Mouse (Mus musculus) ES-Bruce4 (cell line): ENCODE results near the gene Hmgb3. TPM values are rescaled to one million over a fixed set of nuclear protein-coding genes. Genes with fewer than 3 reads are reported as not detected.
A peak's percentile ranks its signal among the peaks of the same experiment; 100 is the strongest.
"Not testable (repeated sequence)": the region's sequence is repeated elsewhere in the genome, so short reads cannot be mapped to it uniquely, and the experiment has no call there.

Source experiments
- H3K27ac ChIP-seq: 2 replicates; pipeline ENCODE4 v1.5.1; 2012; ENCODE audit warnings: low read length, inconsistent platforms; ENCODE audit not compliant: insufficient read depth
- H3K27me3 ChIP-seq: 2 replicates; pipeline ENCODE4 v1.6.1; 2012; ENCODE audit warnings: mild to moderate bottlenecking, low read length, inconsistent platforms; ENCODE audit not compliant: control insufficient read depth, poor library complexity, insufficient read depth, severe bottlenecking
- H3K36me3 ChIP-seq: 2 replicates; pipeline ENCODE4 v1.6.1; 2012; ENCODE audit warnings: inconsistent platforms, mild to moderate bottlenecking, low read length, moderate library complexity; ENCODE audit not compliant: control insufficient read depth, poor library complexity, insufficient read depth, severe bottlenecking
- H3K4me1 ChIP-seq: one replicate; pipeline ENCODE4 v1.8.1; 2011; ENCODE audit warnings: low read length; ENCODE audit not compliant: control insufficient read depth, insufficient read depth
- H3K4me3 ChIP-seq: 2 replicates; pipeline ENCODE4 v1.5.1; 2011; ENCODE audit warnings: low read depth, mild to moderate bottlenecking, low read length
- H3K9ac ChIP-seq: 2 replicates; pipeline ENCODE4 v1.6.1; 2012; ENCODE audit warnings: low read depth, mild to moderate bottlenecking, inconsistent platforms; ENCODE audit not compliant: poor library complexity, severe bottlenecking
- H3K9me3 ChIP-seq: replicated peaks from 2 replicates; pipeline ENCODE4 v1.6.1; 2012; ENCODE audit warnings: mild to moderate bottlenecking, low read length, inconsistent platforms; ENCODE audit not compliant: control insufficient read depth, poor library complexity, insufficient read depth, severe bottlenecking
- CTCF ChIP-seq: IDR thresholded peaks from one replicate; pipeline ENCODE4 v1.8.1; 2011; ENCODE audit warnings: low read depth, low read length
- EP300 ChIP-seq: IDR thresholded peaks from 2 replicates; pipeline ENCODE4 v1.6.1; 2011; ENCODE audit warnings: low read depth, low read length; ENCODE audit not compliant: insufficient read depth
- POLR2A ChIP-seq: IDR thresholded peaks from one replicate; pipeline ENCODE4 v1.8.1; 2011; ENCODE audit warnings: low read length; ENCODE audit not compliant: insufficient read depth
- polyA plus RNA-seq: library from polyadenylated mRNA; stranded (reverse); fragments of >200 nt; gene quantifications from 2 replicates; pipeline ENCODE4 v1.2.4, GENCODE M21; 2011; ENCODE audit warnings: low read depth; ENCODE audit not compliant: missing spikeins, insufficient read depth, insufficient read length

The Hmgb3 gene
- polyA plus RNA-seq = 62.3 and 72.2 TPM in 2 replicates

DNA sequence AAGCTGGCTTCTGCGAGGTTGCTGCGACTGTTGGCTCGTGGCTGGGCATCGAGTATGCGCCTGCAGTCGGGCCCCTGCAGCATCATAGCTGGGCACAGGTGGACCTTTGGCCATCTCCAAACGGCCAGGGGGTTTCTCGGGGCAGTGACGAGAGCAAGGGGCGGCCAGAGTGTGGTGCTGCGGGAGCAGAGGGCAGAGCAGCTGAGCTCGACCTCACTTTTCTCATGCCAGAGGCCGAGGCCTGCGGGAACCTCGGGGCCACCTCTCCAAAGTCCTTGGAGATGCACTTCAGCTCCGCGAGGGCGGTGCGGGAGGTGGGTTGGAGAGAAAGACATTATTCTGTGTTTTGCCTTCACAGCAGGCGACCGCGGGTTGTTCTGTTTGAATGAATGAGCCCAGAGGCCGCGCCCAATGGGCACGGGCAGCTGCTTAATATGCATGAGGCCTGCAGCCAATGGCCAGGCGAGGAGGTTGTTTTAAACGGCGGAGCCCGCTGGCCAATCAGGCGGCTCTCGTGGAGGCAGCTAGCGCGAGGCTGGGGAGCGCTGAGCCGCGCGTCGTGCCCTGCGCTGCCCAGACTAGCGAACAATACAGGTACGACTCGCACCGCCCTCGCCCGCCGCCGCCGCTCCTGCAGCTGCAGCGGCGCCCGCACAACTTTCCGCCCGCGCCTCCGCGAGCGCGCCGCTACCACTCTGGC is at the start of gene Hmgb3:
Gene Hmgb3, plus strand, starts transcription at position 504 of the 700 bp plus-strand sequence.
- Histone ChIP-seq H3K9me3 (no peaks in the 10 kb centered on the region), H3K9ac (peak within 1 kb of the TSS; percentile 82), H3K4me1 (peaks cover 2% of the 10 kb centered on the region), H3K27ac (no peak within 1 kb of the TSS), H3K27me3 (peaks cover 2% of the 10 kb centered on the region; the same call in 1 of the 2 replicates), H3K36me3 (no peaks in the 10 kb centered on the region), H3K4me3 (peak within 1 kb of the TSS; percentile 66)
- TF ChIP-seq POLR2A (no peak), EP300 (no peak), CTCF (no peak)

DNA sequence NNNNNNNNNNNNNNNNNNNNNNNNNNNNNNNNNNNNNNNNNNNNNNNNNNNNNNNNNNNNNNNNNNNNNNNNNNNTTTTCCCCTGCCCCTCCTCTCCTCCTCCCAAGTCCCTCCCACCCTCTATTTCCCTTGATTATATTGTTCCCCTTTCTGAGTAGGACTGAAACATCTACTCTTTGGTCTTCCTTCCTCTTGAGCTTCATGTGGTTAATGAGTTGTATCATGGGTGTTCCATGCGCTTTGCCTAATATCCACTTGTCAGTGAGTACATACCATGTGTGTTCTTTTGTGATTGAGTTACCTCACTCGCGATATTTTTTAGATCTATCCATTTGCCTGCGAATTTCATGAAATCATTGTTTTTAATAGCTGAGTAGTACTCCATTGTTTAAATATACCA is 49.1 kb upstream of the Hmgb3 start:
- not testable (repeated sequence) for H3K36me3 ChIP-seq, H3K4me1 ChIP-seq, H3K9ac ChIP-seq, H3K27me3 ChIP-seq, H3K27ac ChIP-seq, H3K4me3 ChIP-seq, H3K9me3 ChIP-seq

- Histone ChIP-seq H3K4me1 (no peaks in the 10 kb centered on the region), H3K27ac (no peak overlapping the region), H3K9ac (no peak overlapping the region), H3K4me3 (no peak overlapping the region), H3K27me3 (no peaks in the 10 kb centered on the region), H3K9me3 (no peaks in the 10 kb centered on the region), H3K36me3 (no peaks in the 10 kb centered on the region)
- TF ChIP-seq CTCF (no peak), EP300 (no peak), POLR2A (no peak)
Measured at GRCm38 (mm10) chrX:71519252-71519651, 36.5 kb upstream of the Hmgb3 start.

GRCm38 (mm10) chrX:71522889-71523288 is 32.8 kb upstream of the Hmgb3 start:
- no peak overlapping the region for H3K27ac ChIP-seq
- no peaks in the 10 kb centered on the region for H3K36me3 ChIP-seq
- H3K27me3 ChIP-seq = no peaks in the 10 kb centered on the region
- no peaks in the 10 kb centered on the region for H3K9me3 ChIP-seq
- no peak overlapping the region for H3K9ac ChIP-seq
- no peak for TF ChIP-seq EP300
- no peak for TF ChIP-seq CTCF
- no peak overlapping the region for H3K4me3 ChIP-seq
- H3K4me1 ChIP-seq = no peaks in the 10 kb centered on the region

GRCm38 (mm10) chrX:71524310-71524709 is 31.4 kb upstream of the Hmgb3 start:
- TF ChIP-seq POLR2A (no peak), EP300 (no peak), CTCF (no peak)
- no peak overlapping the region for H3K4me3 ChIP-seq
- no peaks in the 10 kb centered on the region for H3K4me1 ChIP-seq
- H3K9me3 ChIP-seq = no peaks in the 10 kb centered on the region
- no peaks in the 10 kb centered on the region for H3K27me3 ChIP-seq
- H3K9ac ChIP-seq = no peak overlapping the region
- H3K36me3 ChIP-seq = no peaks in the 10 kb centered on the region
- no peak overlapping the region for H3K27ac ChIP-seq

- no peak overlapping the region for H3K27ac ChIP-seq
- no peaks in the 10 kb centered on the region for H3K4me1 ChIP-seq
- H3K9ac ChIP-seq = no peak overlapping the region
- no peaks in the 10 kb centered on the region for H3K36me3 ChIP-seq
- no peaks in the 10 kb centered on the region for H3K27me3 ChIP-seq
- no peak for TF ChIP-seq CTCF
- no peak for TF ChIP-seq POLR2A
- no peak for TF ChIP-seq EP300
- H3K4me3 ChIP-seq = no peak overlapping the region
- no peaks in the 10 kb centered on the region for H3K9me3 ChIP-seq
Measured at GRCm38 (mm10) chrX:71525593-71526299, 30.0 kb upstream of the Hmgb3 start.
